Mouse (Mus musculus) embryonic fibroblast, embryonic 13.5 days (primary cell): ENCODE data around the gene Esrrb.

Source experiments
- CTCF ChIP-seq: IDR thresholded peaks from 2 replicates; pipeline ENCODE4 v1.5.1; 2011; ENCODE audit warnings: mild to moderate bottlenecking, control low read depth, low read length, moderate library complexity, borderline replicate concordance; ENCODE audit not compliant: insufficient read depth
- POLR2A ChIP-seq: IDR thresholded peaks from 2 replicates; pipeline ENCODE4 v1.6.1; 2011; ENCODE audit warnings: low read depth, mild to moderate bottlenecking, control low read depth, low read length, moderate library complexity

- TF ChIP-seq CTCF (no peak), POLR2A (no peak)
These were observed 173.4 kb downstream of the Esrrb start for GRCm38 (mm10) chr12:86534283-86534682.
